Mouse (Mus musculus) liver, postnatal 0 days (tissue): Measurements from ENCODE around the gene Klk7.

Experiments used
- CTCF ChIP-seq: sonication (generic); IDR thresholded peaks from 2 replicates; pipeline ENCODE4 v1.5.1; 2016; ENCODE audit warnings: antibody characterized with exemption, low read depth
- EP300 ChIP-seq: IDR thresholded peaks from 2 replicates; pipeline ENCODE4 v1.6.1; 2016; ENCODE audit warnings: antibody characterized with exemption, low read depth, mild to moderate bottlenecking

GRCm38 (mm10) chr7:43778176-43778970 is 32.7 kb upstream of the Klk7 start:
- TF ChIP-seq CTCF (no peak), EP300 (no peak)
